Mouse (Mus musculus) spleen, adult 2 months (tissue): ENCODE measurements at regions not wholly inside any gene's neighbourhood (a gene's known extent, or its start where the extent isn't known, plus 50 kb on each side); places are given as distances from the start of the nearest gene placed in this dataset.

ENCODE experiments used
- DNase-seq, 2 experiments: peaks; one replicate each; pipeline versions ENCODE4 v3.0.0 to v3.0.0-alpha.2; 2012 to 2021; ENCODE audit warnings: low spot score in 2 of 2, low read depth in 1 of 2
- H3K27ac ChIP-seq: fragments of 200-500 bp; 2 replicates; pipeline ENCODE4 v1.5.1; 2012; ENCODE audit warnings: low read length, inconsistent platforms; ENCODE audit not compliant: insufficient read depth
- H3K27me3 ChIP-seq: fragments of 200-500 bp; 2 replicates; pipeline ENCODE4 v1.6.1; 2012; ENCODE audit warnings: mild to moderate bottlenecking, moderate library complexity, low read length, inconsistent platforms; ENCODE audit not compliant: control insufficient read depth, insufficient read depth
- H3K36me3 ChIP-seq: fragments of 200-500 bp; 2 replicates; pipeline ENCODE4 v1.6.1; 2012; ENCODE audit warnings: mild to moderate bottlenecking, low read length, inconsistent platforms; ENCODE audit not compliant: control insufficient read depth, insufficient read depth
- H3K4me1 ChIP-seq: fragments of 200-500 bp; 2 replicates; pipeline ENCODE4 v1.6.1; 2011; ENCODE audit warnings: inconsistent platforms; ENCODE audit not compliant: control insufficient read depth, insufficient read depth, insufficient read length
- H3K4me3 ChIP-seq: fragments of 200-500 bp; 2 replicates; pipeline ENCODE4 v1.5.1; 2011; ENCODE audit warnings: mild to moderate bottlenecking, inconsistent platforms; ENCODE audit not compliant: insufficient read depth, insufficient read length; ENCODE audit errors: extremely low read depth
- CTCF ChIP-seq: fragments of 200-500 bp; IDR thresholded peaks from 2 replicates; pipeline ENCODE4 v1.5.1; 2011; ENCODE audit warnings: mild to moderate bottlenecking, inconsistent platforms; ENCODE audit not compliant: insufficient read depth, insufficient read length, insufficient replicate concordance; ENCODE audit errors: extremely low read depth
- POLR2A ChIP-seq: fragments of 200-500 bp; IDR thresholded peaks from 2 replicates; pipeline ENCODE4 v1.6.1; 2011; ENCODE audit warnings: low read depth, low read length, inconsistent platforms
- WGBS: fragments of 180-500 bp; shearing (Covaris S2); methylation state at CpG from one replicate; pipeline ENCODE4 v1.1.7; 2018; 5-methylcytosine and 5-hydroxymethylcytosine counted together

DNA sequence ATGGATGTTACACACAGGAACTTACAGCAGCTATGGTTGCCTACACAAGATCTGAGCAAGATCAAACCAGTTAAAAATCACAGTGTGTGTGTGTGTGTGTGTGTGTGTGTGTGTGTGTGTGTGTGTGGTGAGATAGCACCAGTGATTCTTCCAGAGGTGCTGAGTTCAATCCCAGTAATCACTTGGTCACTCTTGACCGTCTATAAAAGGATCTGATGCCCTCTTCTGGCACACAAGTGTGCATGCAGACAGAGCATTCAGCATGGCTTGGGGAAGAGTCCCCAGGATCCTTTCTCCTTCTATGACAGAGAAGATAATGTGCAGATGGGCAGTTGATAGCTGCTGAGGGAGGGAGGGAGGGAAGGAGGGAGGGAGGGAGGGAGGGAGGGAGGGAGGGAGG lies 274.4 kb upstream of the Pkn2 start:
- WGBS, result 89% methylated on average over 1 of the region's 1 CpGs
- H3K27me3 ChIP-seq, result no peaks in the 10 kb centered on the region
- TF ChIP-seq CTCF (no peak), POLR2A (no peak)

DNA sequence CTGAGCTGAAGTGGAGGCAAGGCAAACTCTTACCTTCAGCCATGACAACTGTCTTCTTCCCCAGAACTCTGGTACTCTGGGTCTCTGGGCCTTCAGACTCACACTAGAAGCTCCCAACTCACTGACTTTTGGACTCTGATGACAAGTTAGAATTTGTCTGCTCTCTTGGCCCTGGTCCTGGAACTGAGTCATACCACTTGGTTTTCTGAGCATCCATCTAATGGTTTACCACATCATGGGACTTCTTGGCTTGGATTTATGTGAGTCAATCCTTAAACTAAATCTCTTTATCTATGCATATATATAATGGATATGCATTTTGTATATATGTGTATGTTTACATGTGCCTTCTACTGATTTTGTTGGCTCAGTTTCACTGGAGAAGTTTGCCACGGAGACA lies 273.8 kb upstream of the Pkn2 start:
- no peak for DNase-seq
- 81% methylated on average over 1 of the region's 1 CpGs for WGBS
- no peak overlapping the region for H3K27ac ChIP-seq

More for the DNA sequence above, 274.4 kb upstream of the Pkn2 start:
- H3K36me3 ChIP-seq, result no peaks in the 10 kb centered on the region
- H3K4me3 ChIP-seq, result no peak overlapping the region
- no peak for DNase-seq
- H3K4me1 ChIP-seq, result no peaks in the 10 kb centered on the region
- no peak overlapping the region for H3K27ac ChIP-seq

DNA sequence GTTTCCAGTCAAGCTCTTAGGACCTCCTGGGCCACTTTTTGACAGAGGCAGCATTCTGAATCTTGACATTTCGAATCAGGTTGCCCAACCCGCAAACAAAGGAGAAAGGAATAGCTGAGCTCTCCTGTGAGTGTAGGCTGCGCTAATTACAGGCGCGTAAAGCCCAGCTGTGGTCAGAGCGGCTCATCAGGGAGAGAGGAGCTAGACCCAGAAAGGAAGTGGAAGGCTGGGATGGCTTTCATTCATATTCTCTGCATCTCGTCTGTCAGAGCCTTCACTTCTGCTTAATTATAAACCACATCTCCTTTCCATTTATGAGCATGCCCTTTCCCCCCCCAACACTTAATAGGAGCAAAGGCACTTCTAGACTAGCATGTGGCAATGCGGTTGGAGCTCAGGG lies 265.7 kb upstream of the Pkn2 start:
- Histone ChIP-seq H3K4me1 (no peaks in the 10 kb centered on the region), H3K27me3 (no peaks in the 10 kb centered on the region), H3K36me3 (no peaks in the 10 kb centered on the region), H3K27ac (no peak overlapping the region), H3K4me3 (no peak overlapping the region)
- DNase-seq, result no peak
- TF ChIP-seq CTCF, result no peak
- no peak for TF ChIP-seq POLR2A
- 9% methylated on average over 8 of the region's 8 CpGs for WGBS

More for the DNA sequence above, 273.8 kb upstream of the Pkn2 start:
- Histone ChIP-seq H3K4me3 (no peak overlapping the region), H3K27me3 (no peaks in the 10 kb centered on the region), H3K36me3 (no peaks in the 10 kb centered on the region), H3K4me1 (no peaks in the 10 kb centered on the region)
- TF ChIP-seq CTCF, result no peak
- TF ChIP-seq POLR2A, result no peak

DNA sequence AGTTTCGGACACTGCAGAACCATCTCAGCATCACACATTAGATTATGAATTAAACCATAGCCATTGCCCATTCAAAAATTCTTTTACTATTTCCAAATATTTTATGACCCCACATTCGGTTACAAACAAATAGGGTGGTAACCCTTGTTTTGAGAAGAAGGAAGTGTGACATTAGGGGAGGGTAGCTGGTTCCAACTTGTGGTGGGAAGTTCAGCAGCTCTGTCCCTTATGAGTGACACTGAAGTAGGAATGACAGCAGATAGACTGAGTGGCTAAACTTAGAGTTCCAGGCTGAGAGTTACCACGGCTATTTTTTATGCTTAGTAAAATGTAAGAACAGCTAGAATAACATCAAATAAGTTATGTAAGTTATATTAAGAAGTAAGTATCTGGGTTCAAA lies 257.1 kb upstream of the Pkn2 start:
- no peaks in the 10 kb centered on the region for H3K36me3 ChIP-seq
- WGBS, result 62% methylated on average over 3 of the region's 3 CpGs
- TF ChIP-seq CTCF (no peak), POLR2A (no peak)
- no peak overlapping the region for H3K4me3 ChIP-seq
- H3K4me1 ChIP-seq, result no peaks in the 10 kb centered on the region
- no peaks in the 10 kb centered on the region for H3K27me3 ChIP-seq
- DNase-seq, result no peak
- no peak overlapping the region for H3K27ac ChIP-seq

DNA sequence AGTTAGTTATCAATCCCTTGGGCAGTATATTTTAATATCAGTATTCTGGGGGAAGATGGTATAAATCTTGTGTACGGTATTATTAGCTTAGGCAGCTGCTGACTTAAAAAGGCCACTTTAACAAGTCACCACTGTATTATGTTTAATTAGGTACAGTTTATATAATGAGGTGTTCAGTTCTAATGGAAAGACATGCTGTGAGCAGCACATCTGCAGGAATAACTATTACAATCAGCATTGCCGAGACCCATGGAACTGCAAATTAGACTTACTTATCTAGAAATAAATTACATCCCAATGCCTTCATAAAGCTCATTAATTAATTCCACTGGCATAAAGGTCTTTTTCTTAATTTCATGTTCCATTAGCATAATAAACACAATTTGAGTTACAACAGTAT lies 252.7 kb upstream of the Pkn2 start:
- 96% methylated on average over 2 of the region's 2 CpGs for WGBS
- no peak for DNase-seq
- no peak overlapping the region for H3K4me3 ChIP-seq
- no peaks in the 10 kb centered on the region for H3K4me1 ChIP-seq
- H3K27ac ChIP-seq, result no peak overlapping the region
- TF ChIP-seq POLR2A (no peak), CTCF (no peak)
- H3K36me3 ChIP-seq, result no peaks in the 10 kb centered on the region
- H3K27me3 ChIP-seq, result no peaks in the 10 kb centered on the region

GRCm38 (mm10) chr3:143107733-143108291 lies 226.0 kb upstream of the Pkn2 start:
- 59% methylated on average over 13 of the region's 13 CpGs for WGBS
- H3K4me1 ChIP-seq, result no peaks in the 10 kb centered on the region
- no peak overlapping the region for H3K4me3 ChIP-seq
- H3K27me3 ChIP-seq, result no peaks in the 10 kb centered on the region
- no peak for DNase-seq
- no peaks in the 10 kb centered on the region for H3K36me3 ChIP-seq
- no peak overlapping the region for H3K27ac ChIP-seq
- TF ChIP-seq POLR2A (no peak), CTCF (no peak)

GRCm38 (mm10) chr3:143104734-143105133 lies 222.9 kb upstream of the Pkn2 start:
- DNase-seq, result no peak
- H3K4me3 ChIP-seq, result no peak overlapping the region
- no peaks in the 10 kb centered on the region for H3K36me3 ChIP-seq
- H3K4me1 ChIP-seq, result no peaks in the 10 kb centered on the region; the same call in none of the 2 replicates
- 64% methylated on average over 2 of the region's 2 CpGs for WGBS
- no peak overlapping the region for H3K27ac ChIP-seq
- TF ChIP-seq POLR2A (no peak), CTCF (no peak)
- peaks cover 10% of the 10 kb centered on the region for H3K27me3 ChIP-seq
